Mouse (Mus musculus): ENCODE measurements around the gene Tnc.

Gene Tnc

GRCm38 (mm10) chr4:63916288-63916687 lies 130.5 kb downstream of the Tnc start:
- ChIA-PET POLR2A (no interaction called here), CTCF (no interaction called here)

Measured in embryonic stem cell, embryonic (primary cell).